Mouse (Mus musculus): ENCODE measurements around the gene Katnal1. TPM values are rescaled to one million over a fixed set of nuclear protein-coding genes. Genes with fewer than 3 reads are reported as not detected.

Gene Katnal1
- total RNA-seq, 2 experiments from 2014 or later = 4.3 to 5.0 TPM

DNA sequence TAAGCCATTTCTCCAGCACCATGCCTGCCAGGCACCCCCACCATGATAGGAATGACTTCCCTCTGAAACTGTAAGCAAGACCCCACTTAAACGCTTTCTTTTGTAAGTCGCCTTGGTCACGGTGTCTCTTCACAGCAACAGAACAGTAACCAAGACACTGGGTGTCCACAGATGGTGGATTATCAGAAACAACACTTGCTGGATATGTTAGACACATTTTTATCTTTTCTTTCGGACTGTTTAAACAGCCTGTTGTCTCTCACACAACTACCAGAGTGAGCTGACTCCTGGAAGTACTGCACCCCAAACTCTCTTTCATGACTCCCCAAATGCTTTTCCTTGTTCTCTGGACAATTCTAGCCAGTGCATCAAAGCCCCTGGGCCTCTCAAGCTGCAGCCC lies 38.9 kb downstream of the Katnal1 start:
- intact Hi-C loops (cut with DNase I) = no loop called here

DNA sequence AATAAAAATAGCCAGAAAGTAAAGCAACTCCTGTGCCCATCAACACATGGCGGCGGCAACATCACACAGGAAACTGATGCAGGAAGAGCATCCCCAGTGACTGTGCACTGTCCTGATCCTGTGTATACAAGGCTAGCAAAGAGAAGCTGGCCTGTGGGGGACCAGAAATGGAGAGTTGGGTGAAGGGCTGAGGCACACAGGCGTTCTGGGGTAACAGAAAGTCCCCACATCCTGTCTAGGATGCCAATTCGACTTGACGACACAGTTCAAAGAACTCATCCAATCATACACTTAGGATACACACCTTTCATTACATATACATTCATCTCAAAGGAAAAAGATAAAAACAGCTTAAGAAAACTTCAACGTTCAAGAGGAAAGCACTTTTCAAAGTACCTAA lies 41.1 kb downstream of the Katnal1 start:
- intact Hi-C loops (cut with DNase I) = no loop called here
- DNase-seq = no peak

More for the DNA sequence above, 38.9 kb downstream of the Katnal1 start:
- DNase-seq = no peak

DNA sequence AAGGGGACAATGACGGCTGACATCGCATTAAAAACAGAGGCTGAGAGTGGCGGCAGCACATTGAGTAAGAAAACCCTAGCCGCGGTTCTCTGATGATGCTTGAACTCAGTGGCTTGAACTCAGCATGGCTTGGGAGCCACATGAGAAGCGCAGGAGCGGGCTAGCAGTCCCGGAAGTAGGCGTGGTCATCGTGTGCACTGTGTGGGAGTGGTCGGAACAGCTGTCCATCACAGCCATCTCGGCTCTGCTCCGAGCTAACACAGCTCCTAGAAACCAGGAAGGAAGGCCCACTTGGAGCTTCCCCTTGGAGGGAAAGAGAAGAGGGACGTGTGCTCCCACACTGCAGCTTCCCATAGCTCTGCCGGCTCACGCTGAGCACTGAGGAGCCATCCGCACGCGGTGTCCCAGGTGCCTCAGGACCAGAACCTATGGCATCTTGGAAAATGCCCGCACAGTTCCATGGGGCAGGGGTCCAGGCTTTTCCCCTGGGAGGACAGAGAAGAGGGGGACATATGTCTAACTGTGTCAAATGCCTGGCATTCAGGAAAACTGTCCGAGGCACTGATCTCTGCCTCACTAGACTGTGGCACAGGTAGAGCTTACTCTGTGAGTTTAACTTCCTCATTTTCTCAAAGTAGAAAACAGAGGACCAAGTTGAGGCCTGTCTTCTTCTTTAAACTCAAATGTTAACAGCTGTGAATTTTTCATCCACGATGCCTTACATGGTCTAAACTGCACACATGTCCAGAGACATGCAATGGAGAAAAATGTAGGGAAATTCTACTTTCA lies 43.1 kb downstream of the Katnal1 start:
- DNase-seq = no peak
- intact Hi-C loops (cut with DNase I) = no loop called here

DNA sequence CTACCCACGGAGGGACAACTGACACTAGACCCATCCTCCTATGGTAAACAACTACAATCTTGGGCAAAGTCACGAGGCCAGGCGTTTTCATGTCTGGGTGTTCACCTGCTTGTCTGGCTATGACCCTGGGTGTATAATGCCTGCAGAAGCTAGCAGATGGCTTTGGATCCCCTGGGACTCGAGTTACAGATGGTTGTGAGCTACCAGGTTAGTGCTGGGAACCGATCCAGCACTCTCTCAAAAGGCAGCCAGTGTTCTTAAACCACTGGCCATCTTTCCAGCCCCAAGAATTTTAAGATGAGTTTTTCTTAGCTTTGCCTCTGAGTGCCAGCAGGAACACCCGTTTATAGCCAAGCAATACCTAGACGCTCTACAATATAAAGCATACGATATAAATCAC lies 45.4 kb downstream of the Katnal1 start:
- intact Hi-C loops (cut with DNase I) = no loop called here
- no peak for DNase-seq

DNA sequence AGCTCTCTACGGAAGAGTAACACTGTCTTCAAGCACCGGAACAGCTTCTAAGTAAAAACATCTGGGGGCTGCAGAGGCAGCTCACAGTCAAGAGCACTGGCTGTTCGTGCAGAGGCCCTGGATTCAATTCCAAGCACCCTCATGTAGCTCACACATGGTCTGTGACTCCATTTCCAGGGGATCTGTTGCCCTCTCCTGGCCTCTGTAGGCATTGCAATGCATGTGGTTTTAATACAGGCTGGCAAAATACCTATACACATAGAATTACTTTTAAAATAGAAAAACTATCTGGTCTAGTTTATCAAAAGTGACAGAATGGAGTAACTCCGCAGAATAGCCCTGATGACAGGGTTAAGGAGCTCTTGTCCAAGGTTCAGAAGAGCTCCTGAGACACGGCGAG lies 49.9 kb downstream of the Katnal1 start:
- DNase-seq = no peak
- intact Hi-C loops (cut with DNase I) = no loop called here

DNA sequence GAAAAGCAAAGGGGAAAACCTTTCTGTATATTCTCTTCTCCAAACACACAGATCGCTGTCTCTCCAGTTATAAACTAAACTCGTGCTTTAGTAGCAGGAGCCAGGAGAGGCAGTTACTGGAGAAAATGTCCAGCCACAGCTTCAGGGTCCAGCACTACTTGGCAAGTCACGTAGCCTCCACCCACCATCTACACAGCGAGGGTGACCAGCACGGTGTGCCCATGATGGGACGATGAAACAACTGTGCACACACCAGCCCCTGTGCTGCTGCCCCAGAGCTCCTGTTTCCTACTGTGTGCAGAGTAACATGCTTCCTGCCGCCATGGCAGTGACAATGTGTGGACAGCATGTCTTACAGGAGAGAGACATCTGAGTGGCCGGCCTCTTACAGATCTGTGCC lies 56.0 kb downstream of the Katnal1 start:
- no peak for DNase-seq
- intact Hi-C loops (cut with DNase I) = no loop called here

DNA sequence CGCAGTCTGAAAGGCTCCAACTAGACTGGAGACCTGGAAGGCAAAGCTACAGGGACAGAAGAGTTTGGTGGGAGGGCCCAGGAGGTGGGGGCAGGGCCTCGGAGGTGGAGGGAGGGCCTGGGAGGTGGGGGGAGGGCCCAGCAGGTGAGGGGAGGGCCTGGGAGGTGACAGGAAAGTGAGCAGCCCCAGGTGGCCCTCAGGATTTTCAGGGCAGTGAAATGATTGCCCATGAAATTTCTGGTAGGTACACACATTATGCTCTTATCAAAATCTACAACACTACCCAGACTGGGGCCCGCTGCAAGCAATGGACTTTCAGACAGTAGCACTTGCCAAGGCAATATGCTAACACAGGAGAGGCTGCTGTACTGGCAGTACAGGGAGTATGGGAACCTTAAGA lies 59.5 kb downstream of the Katnal1 start:
- intact Hi-C loops (cut with DNase I) = no loop called here
- no peak for DNase-seq

DNA sequence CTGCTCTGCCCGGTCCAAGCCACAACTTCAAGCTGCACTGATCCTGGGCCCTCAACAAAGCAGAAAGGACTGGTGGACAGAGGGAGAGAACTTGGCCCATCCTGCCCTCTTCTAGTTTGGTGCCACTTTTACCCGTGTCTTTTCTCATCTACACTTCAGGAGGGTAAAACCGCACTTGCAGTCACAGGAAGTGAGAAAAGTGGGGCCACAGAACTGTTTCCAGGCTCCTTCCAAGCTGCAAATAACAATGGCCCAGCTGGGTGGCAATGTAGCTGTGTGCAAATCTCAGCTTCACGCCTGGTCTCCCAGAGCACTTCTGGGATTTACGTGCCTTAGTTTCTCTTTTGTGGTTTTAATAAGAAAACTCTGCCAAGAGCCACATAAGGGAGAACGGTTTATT lies 61.4 kb downstream of the Katnal1 start:
- DNase-seq = no peak
- intact Hi-C loops (cut with DNase I) = no loop called here

DNA sequence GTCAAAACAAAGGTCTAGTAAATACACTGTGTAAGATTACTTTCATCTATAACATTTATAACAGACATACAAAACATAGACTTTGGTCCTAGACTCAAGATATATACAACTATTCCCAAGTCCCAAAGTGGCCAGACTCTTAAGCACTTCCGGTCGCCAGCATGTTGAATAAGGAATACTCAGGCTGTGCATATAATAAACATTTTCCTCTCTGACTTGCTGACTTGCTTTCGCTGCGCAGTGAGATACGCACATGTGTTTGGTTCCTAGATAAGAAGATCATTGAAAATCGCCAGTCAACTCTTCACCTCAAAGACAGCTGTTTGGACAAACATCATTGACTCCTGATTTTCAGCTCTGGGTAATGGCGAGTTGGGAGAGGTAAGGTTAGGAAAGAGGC lies 61.9 kb downstream of the Katnal1 start:
- no peak for DNase-seq
- intact Hi-C loops (cut with DNase I) = no loop called here

DNA sequence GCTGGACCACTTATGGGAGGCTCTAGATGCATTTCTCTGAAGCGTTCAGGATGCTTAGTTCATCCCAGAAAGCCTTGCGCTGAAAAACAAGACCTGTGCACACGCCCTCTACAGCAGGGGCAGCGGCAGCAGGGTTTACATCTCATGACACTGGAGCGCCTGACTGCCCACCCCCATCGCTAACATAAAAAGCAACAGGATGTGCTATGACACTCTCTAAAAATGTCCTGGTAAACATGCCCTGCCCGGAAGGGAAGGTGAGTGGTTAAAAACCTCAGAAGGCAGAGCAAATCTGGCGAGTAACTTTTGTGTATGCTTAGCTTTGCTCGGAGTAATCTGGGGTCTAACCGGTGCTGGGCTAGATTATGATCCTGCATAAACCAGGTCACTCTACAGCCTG lies 62.5 kb downstream of the Katnal1 start:
- no peak for DNase-seq
- intact Hi-C loops (cut with DNase I) = no loop called here

DNA sequence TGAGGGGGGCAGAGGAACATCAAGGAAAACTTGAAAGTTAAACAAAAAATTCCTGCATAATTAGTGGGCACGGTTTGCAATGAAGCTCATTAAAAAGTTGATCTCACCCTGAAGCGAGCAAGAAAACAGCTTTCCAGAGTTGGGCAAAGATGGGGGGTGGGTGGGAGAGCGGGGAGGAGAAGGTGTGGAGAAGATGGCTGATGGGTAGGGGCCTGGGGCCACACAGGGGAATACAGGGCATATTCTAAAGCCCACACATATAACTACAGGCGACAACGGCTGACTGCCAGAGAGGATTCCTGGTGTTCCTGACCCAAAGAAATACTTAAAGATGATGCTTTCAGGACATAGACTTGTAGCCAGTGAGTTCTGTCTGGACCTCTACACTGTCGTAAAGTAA lies 65.7 kb downstream of the Katnal1 start:
- intact Hi-C loops (cut with DNase I) = no loop called here
- no peak for DNase-seq

DNA sequence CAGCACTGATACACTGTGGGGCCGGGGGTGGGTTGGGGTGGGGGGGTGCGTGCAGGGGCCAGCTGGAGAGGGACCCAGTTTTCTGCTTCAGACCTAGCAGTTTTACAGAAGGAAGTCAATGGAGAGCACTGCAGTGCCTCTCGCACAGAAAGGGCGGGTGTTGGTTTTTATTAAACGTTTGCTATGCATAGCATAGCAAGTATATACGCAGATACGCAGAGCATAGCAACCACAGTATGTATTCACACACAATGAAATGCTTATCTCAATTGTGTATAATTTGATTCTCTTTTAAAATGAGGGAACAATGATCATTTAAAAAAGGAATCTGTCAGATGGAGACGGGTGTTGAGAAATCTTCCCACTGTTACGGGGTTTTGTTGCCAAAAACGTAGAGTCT lies 66.3 kb downstream of the Katnal1 start:
- DNase-seq = no peak
- intact Hi-C loops (cut with DNase I) = no loop called here

DNA sequence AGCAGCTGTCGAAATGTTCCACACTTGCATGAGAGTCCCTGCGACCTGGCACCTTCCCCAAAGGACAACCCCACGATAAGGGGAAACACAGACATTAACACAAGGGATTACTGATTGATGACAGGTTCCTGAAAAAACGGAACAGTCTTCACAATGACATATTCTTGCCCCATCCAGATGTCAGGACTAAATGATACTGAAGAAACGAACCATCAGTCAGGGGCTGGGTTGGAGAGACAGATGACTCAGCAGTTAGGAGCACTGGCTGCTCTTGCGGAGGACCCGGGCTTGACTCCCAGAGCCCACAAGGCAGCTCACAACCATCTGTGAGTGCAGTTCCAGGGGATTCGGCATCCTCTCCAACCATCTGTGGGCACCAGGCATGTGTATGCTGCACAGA lies 67.0 kb downstream of the Katnal1 start:
- DNase-seq = no peak
- intact Hi-C loops (cut with DNase I) = no loop called here

DNA sequence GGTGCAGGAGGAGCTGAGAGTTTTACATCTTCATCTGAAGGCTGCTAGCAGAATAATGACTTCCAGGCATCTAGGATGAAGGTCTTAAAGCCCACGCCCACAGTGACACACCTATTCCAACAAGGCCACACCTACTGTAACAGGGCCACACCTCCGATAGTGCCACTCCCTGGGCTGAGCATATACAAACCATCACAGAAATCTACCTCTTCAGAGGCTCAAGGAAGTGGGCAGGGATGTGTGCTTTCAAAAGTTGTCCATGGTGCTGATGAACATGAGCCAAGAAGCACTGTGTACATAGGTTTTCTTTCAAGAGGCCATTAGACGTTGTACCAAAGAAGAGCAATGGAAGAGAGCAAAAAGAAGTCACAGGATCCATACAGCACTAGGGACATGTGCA lies 71.6 kb downstream of the Katnal1 start:
- intact Hi-C loops (cut with DNase I) = no loop called here
- DNase-seq = no peak

DNA sequence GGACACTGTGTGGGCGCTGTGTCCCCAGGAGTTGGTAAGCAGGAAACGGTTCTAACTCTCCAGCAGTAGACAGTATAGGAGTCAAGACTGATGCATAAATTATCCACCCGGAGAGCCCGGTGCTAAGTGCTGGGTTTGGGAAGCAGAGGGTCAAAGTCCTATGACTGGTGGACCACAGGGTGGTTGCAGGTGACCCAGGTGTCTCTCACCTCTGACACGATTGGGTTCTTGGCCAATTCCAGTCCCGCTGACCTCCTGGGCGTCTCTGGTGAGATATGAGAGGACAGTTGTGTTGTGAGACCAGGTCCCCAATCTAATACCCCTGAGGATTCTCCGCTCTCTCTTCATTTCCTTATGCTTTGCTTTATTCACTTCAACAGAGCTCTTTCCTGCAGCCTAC lies 74.1 kb downstream of the Katnal1 start:
- DNase-seq = no peak
- intact Hi-C loops (cut with DNase I) = no loop called here

DNA sequence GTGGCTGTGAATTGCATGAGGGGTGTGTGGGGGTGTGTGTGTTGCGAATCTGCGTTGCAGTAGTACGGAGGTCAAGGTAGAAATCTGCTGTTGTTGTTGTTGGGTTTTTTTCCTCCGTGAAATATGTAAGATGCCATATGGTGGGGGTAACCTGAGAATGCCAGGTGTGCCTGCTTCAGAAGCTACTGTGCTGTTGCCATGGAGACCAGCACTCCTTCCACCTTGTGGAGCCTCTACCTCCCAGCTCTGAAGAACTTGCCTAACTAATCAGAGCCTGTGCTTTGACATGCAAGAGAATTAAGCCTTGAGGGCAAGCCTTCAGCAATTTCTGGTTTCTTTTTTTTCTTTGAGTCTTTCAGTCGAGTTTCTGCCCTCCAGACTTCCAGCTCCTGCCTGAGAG lies 75.0 kb downstream of the Katnal1 start:
- DNase-seq = no peak
- intact Hi-C loops (cut with DNase I) = no loop called here

DNA sequence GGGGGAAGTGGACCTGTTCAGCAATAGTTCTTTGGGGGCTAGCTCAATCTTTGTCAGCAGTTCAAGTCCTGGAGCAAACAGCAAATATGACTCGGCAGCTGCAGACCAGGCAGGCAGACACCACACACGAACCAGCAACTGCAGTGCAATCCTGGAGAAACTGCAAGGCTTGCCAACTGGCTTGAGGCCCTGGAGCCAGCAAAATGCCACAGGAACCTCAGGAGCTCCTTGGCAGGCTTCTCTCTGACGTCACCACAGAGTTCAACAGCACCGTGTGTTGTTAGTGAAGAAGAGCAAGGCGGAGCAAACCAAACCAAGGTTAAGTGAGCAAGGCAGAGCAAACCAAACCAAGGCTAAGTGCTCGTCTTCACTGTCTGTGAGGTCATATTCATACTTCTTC lies 79.6 kb downstream of the Katnal1 start:
- intact Hi-C loops (cut with DNase I) = no loop called here
- DNase-seq = no peak

DNA sequence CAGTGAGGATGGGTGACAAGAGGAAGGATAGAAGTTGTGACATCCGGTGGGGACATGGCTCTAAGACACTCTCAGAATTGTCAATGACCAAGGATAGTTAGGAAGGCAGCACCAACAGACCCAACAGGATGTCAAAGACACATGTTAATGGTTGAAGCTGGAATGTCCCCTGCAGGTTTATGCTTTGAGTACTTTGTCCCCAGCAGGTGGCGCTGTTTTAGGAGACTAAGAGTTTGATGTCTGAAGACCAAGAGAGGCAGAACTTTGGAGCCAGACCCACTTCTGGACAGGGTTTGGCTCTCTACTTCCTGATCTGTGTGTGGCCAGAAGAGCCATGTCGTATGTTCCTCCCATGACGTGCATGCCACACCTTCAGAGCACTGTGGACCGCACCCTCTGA lies 82.1 kb downstream of the Katnal1 start:
- no peak for DNase-seq
- intact Hi-C loops (cut with DNase I) = no loop called here

DNA sequence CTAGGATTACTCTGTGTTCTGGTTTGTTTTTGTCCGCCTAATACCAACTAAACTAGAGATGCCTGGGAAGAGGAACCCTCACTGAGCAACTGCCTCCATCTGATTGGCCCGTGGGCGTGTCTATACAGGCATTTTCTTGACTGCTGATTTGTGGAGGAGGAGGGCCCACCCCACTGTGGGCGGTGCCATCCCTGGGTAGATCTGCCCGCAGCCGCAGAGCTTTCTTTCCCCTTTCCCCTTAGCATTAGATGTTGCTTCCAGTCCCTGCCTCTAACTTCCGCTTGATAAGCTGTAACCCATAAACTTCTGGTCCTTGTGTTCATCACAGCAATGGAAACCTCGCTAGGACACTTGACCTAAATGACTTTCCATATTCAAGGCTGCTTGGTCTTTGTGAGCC lies 92.1 kb downstream of the Katnal1 start:
- intact Hi-C loops (cut with DNase I) = no loop called here
- no peak for DNase-seq

DNA sequence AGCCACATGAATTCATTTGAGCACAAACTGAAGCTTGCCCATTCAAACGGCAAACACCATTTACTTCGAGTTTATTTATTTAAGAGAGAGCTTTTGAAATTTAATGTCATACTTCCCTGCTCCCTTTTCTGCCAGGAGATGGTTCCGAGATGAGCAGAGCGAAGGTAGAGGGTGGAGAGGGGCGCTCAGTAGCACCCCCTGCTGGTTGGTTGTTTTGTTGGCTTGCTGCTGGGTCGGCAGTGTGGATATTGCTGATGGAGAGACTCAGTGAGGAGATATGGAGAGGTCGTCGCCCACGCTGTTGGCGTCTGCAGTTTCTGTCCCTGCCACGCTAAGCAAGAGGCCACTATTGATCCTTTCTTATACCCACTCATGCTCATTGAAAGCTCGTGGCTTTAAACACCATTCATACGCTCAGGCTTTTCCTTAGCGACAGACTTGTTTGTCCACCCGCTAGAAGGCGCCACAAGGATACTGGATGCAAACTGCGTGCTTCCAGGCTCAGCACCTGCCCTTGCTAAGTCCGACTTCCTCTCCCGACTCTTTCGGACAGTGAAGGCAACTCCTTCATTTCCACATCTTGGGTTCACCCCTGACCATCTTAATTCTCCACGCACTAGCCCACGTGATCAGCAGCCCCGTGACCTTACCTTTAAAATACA lies 97.4 kb downstream of the Katnal1 start:
- intact Hi-C loops (cut with DNase I) = no loop called here
- peak; percentile 42 to 65 for DNase-seq

DNA sequence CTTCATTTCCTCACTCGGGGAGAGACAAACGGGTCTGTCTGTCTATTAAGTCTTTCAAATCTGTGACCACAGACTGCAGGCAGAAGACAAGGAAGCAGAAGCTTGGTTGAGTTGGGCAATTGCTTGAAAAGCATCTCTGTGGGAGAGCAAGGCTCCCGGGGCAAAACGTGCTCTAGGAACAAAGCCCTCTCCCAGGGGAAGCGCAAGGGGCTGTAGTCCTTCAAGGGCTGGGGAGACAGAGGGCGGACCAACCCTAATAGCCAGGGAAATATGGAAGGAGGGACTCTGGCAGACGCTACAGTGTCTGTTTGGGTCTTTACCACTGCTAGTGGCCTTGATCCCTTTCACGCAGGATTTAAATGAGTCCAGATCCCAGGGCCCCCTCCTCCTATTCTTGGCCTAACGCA lies 98.0 kb downstream of the Katnal1 start:
- DNase-seq = no peak

DNA sequence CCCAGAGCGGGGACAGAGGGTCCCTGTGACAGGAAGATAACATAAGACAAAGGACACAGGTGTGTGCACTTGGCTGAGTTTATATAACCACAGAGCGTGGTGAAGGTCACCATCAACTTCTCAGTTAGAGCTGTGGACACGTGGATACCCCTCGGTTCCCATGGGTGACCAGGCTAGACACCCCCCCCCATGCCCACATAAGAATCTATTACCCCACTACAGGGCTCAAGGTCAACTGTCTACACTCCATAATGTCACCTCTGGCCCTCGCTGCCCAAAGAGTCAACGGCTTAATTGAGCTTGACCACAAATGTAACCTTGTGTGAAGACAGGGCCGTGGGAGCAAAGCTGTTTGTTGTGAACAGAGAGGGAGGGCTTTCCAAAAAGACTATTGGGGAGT lies 103.4 kb downstream of the Katnal1 start:
- intact Hi-C loops (cut with DNase I) = no loop called here
- DNase-seq = no peak

More for the DNA sequence above, 98.0 kb downstream of the Katnal1 start:
- intact Hi-C loops (cut with DNase I) = no loop called here
